Mouse (Mus musculus): ENCODE measurements at regions not wholly inside any gene's neighbourhood (a gene's known extent, or its start where the extent isn't known, plus 50 kb on each side); places are given as distances from the start of the nearest gene placed in this dataset.

DNA sequence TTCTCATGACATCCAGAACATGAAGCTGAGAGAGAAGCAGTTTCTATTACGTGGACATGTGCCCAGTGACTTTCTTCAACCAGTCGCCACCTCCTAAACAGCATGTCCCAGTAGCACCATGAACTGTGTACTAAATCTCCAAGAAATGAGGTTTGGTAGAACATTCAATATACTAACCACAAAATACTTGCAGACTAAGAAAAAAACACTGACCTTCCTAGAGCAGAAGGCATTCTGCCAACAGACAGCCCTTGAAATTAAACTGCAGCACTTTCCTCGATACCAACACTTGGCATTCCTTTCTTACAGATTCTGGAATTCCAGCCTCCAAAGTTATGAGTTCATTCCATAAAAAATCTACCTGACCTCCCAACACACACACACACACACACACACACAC, 166.6 kb downstream of the Atp6ap1l start:
- DNase-seq, result no peak

DNA sequence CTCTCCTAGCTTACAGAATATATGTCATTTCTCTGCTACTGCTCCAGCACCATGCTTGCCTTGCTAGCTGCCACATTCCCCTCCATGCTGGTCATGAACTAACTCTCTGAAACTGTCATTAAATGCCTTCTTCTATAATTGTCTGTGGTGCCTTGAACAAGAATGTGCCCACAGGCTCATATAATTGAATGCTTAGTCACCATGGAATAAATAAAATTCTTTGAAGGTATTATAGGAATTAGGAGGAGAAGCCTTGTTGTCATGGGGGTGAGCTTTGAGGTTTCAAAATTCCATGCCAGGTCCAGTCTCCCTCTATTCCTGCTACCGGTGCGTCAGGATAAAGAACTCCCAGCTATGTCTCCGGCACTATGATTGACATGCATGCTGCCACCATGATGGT, 171.9 kb downstream of the Atp6ap1l start:
- no peak for DNase-seq

- DNase-seq, result no peak
Observed at GRCm38 (mm10) chr13:90729078-90729477, 176.1 kb downstream of the Atp6ap1l start.

DNA sequence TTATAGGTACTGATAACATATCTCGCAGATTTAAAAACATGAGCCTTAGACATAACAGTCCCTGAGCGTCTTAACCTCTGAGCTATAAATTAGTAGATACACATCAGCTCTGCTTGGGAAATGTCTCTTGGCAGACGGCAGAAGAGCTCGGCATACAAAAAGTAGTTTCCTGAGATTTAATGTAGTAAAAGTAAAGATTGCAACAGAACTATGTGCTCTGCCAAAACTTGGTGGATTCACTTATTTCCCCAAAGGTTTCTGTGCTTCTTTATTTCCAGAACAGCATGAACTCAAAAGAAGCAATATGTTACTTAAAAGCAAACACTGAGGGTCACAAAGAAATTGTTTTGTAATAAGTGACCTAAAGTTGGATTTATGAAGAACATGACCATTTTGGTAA, 177.3 kb downstream of the Atp6ap1l start:
- DNase-seq, result no peak

DNA sequence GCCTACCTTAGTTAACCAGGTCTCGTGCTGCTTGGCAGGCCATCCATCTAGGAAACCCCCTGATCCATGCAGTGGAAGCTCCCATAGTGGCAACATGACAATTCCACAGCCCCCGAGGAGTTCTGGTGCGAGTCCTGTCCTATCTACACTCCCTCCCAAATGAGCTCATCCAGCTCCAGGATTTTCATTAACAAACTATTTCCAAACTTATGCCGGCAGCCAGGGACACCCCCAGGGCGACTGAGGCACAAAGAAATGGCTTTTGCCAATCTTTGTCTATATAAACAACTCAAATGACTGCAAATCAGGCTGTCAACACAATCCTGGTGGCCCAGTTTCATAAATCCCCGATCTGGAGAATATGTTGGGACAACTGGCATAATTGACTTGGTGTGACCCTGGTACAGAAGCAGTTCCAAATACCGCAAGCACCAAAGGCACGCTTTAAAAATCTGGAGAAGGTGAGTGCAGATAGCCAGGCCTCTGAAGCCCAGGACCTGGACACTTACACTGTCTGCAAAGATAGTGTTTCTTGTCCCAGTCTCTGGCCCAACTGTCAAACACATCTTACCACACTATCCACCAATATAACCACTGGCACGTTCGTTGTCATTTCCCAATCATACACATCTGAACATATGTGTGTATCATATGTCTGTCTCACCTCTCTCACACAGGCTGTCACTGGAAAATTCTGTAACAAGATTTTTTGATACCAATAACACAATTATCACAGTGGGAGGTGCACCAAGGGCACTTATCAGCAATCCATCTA, 179.9 kb downstream of the Atp6ap1l start:
- DNase-seq, result no peak

- no peak for DNase-seq
Observed at GRCm38 (mm10) chr13:90724598-90724997, 180.6 kb downstream of the Atp6ap1l start.

- no peak for DNase-seq
Observed at GRCm38 (mm10) chr13:90723533-90723898, 181.6 kb downstream of the Atp6ap1l start.

DNA sequence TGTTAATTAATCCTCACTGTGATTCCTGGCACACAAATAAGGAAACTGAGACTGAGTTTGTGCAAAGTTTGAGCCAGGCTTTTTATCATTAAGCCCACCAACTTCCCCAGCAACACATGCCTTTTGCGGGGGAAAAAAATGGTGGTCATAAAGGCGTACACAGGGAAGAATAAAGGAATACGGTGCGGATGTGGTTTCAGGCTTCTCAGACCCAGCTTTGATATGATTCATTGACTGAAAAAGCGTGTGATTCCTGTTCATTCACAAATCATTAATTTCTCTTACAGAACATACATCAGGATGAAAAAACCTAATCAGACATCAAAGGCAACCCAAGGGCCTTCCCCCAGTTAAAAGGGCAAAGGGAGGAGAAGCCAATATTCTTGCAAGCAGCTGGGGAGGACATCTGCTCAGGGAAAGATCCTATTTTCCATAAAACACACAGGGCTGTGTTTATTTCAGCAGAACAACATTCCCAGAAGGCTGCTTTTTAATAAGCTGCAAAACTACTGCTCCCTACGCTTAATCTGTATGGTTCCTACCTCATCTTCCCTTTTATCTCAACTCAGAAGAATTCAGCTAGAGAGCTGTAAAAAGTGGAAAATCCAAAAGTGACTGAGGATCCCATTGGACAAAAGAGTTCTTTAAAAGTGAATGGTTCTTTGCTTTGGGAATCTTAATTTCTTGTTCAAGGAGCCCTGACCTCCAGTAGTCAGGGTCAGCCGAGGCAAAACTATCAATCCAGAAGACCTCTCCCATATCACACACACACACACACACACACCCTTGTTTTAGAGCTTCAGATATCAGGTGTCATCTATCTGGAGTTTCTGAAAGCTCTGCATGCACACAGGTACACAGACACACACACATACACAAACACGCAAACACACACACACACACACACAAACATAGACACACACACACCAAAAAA, 182.3 kb downstream of the Atp6ap1l start:
- no peak for DNase-seq

DNA sequence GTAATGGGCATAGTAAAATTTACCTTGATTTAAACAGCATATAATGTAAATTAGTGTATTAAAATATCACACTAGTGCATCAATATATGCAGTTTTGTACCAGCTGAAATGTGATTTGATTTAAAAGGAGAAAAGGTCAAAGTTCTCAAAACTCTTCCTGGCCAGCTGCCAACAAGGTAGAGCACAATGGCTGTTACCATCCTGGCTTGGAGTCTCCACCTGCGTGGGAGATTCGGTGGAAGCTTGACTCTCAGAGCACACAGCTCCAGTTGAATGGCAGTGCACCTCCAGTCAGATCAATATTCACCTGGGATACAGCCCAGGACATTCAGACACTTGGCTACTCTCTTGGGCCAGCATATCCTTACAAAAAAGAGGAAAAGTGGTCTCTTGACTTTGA, 220.8 kb downstream of the Atp6ap1l start:
- no peak for DNase-seq

GRCm38 (mm10) chr13:90679162-90680010, 225.8 kb downstream of the Atp6ap1l start:
- no peak for DNase-seq

DNA sequence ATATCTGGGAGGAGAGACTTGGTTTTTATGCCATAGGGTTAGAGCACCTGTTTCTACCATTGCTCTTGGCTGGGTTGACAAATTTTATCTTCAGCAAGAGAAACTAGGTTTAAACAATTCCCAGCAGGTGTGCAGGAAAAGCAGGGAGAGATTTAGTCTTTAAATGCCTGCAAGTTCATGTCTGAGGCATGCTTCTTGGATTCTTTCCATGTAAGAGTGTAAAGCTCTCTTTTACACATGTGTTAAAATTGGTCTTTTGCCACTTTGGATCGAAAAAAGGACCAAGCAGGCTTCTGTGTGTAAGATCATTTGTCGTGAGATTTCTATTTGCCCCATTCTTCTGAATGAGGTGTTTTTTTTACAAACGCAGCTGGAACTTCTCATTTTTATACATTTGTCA, 231.3 kb downstream of the Atp6ap1l start:
- no peak for DNase-seq

GRCm38 (mm10) chr13:90673079-90673478, 232.1 kb downstream of the Atp6ap1l start:
- no peak for DNase-seq

DNA sequence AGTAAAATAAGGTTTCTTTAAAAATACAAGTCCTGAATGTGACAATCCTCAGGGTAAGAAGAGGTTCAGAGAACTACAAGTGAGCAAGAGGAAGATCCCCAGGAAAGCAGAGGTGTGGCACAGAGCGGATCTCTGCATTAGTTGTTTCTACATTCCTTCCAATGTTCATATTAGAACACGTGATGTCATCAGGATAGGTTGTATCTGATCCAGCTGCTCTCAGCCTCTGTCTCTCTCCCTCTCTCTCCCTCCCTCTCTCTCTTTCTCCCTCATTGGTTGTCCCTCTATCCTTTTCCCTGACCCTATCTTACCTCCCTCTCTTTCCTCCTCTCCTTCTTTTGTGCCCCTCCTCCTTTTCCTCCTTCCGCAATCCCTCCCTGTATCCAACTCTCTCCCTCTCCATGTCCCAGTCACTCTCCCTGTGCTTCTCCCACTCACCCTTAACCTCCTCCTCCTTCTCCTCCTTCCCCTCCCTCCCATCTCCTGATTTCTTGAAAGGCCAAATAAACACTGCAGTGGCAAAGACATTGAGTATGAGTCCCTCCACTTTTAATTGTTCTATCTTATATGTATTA, 243.5 kb downstream of the Atp6ap1l start:
- DNase-seq, result no peak

DNA sequence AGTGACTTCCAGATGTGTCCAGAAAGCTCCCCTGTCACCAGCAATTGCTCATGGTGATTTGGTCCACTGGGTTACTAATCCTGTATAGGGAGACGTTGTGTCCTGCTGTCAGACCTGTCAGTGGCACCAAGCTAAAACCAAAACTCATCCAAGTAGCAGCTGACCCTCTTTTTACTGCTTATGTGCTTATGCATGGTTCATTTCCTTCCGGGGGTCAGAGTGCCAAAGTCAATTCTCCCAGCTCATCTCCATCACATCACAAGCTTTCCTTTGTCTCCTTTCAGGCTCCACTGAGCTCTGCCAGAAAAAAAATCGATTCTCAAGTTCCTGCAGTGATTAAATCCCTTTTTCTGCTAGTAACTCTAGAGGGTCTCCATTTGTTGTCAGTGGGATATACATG, 244.2 kb downstream of the Atp6ap1l start:
- DNase-seq, result no peak

DNA sequence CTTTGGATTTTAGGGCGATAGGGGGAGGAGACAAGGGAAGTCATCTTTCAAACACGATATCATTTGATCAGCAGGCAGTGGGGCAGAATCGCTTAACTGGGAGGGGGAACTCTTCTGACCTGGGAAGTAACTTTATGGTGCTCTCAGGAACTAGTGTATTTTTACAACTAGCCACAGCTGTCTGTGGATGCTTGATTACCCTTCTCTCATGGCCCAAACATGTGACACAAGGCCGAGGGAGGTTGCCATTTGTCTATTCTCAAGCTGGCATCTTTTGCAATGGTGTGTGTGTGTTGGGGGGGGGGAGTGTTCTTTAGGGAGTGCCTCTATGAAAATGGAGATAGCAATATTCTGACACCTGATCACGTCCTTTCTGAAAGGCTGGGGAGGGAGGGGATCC, 246.1 kb downstream of the Atp6ap1l start:
- DNase-seq, result no peak

- no peak for DNase-seq
Observed at GRCm38 (mm10) chr13:90646356-90646755, 258.8 kb downstream of the Atp6ap1l start.

- no peak for DNase-seq
Observed at GRCm38 (mm10) chr13:90644216-90644615, 260.9 kb downstream of the Atp6ap1l start.

DNA sequence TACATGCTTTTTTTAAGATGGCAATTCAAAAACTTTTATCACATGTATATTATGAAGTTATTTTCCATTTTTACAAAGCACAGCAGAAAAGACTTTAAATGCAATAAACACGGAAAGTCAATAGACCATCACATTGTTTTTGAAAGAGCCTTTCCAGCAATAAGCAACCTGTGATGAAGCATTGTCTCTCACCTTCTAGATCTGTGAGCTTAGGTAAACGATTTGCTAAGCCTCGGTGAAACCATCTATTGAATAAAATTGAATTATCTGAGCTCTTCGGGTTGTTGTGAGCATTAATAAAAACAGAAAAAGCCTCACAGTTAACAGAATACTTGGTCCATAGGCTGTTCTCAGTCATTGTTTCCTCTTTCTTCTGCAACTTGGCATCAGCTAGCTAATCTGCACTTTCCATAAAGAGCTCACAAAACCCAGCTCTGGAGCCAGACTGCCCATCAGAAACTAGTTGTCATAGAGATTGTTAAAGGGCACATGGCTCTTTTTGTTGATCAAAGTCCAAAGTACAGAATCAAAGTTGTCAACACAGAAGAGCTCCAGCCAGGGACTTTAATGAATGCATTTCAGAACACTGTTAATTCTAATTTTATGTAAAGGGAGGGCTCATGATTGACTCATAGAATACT, 261.5 kb downstream of the Atp6ap1l start:
- DNase-seq, result no peak

DNA sequence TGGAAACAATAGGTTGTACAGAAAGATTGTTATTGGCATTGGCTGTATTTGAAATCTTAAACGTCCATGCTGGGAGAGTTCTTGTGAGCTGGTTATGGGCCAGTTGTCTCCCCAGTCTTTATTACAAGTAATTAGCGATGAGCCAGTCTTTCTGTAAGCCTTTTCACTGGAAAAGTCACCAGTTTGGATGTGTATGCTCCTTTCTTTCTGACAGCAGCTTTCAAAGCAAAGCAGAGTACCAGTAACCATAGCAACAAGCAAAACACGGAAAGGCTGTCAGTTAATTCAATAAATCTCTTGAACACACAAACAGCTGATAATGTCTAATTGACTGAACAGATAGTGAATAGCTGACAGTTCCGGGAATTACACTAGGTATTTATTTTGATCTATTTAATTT, 262.0 kb downstream of the Atp6ap1l start:
- no peak for DNase-seq

DNA sequence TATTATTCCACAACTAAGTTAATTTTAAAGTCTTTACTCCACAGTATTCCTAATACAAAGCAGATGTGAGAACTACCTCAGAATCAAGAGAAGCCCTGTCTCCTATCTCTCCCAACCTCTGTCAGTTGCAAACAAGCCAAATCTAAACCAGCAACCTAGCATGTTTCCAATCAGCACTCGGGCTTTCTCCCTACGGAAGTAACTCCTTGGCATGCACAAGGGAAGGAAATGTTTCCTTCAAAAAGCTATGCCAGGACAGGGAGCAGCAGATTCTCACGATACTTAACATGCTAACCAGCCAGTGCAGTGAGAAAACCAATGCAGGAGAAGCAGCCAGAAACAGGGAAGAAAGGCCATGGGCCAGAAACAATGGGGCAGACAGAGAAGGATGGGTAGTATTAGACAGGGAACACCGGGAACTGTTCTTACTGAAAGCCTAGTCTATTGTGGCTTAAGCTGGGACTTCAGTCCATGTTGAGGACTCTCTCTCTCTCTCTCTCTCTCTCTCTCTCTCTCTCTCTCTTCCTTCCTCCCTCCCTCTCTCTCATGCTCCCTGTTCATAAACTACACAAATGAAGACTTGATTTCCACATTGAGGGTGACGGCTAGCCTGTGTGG, 262.8 kb downstream of the Atp6ap1l start:
- DNase-seq, result no peak

All from liver (tissue).